23 mouse cellular contexts compared by ENCODE assay signal in genomic region chr1:86215297-86215696, GRCm38 (mm10).
DNase-seq lines count a peak whose midpoint lies in the region; ATAC-seq and TF ChIP-seq lines count a peak whose summit lies in the region.
"Had no signal": no experiment of that assay in that cellular context is flagged by ENCODE, and none has a peak within 500 bp of the region (broad histone marks: within the 10 kb centered on the region; RNA-seq: fewer than 3 reads in every experiment).

No protein-coding gene starts in this region.

- 76% methylated on average over 1 of the region's 1 CpGs for whole genome bisulfite sequencing in liver, postnatal 0 days (ENCODE audit: insufficient replicate concordance)
- WGBS in liver, embryonic 12.5 days (ENCODE audit: insufficient replicate concordance): 73% methylated on average over 1 of the region's 1 CpGs
- 93% methylated on average over 1 of the region's 1 CpGs for WGBS in thymus, adult 2 months

- H3K4me2 ChIP-seq in liver, postnatal 0 days (ENCODE audit: low read depth, low read length): no peak overlapping the region
- H3K4me2 ChIP-seq in liver, embryonic 12.5 days: no peak overlapping the region
- H3K4me2 ChIP-seq: embryonic facial prominence, embryonic 12.5 days; heart, embryonic 15.5 days; hindbrain, embryonic 15.5 days; intestine, embryonic 15.5 days; lung, embryonic 15.5 days had no signal

- H3K4me1 ChIP-seq in liver, postnatal 0 days (ENCODE audit: insufficient read depth): peaks cover 13% of the 10 kb centered on the region; the same call in 1 of the 2 replicates
- H3K4me1 ChIP-seq in liver, embryonic 12.5 days: peaks cover 49% of the 10 kb centered on the region
- H3K4me1 ChIP-seq in thymus, adult 2 months (replicated peaks; ENCODE audit: control insufficient read depth, insufficient read depth, low read length): no peaks in the 10 kb centered on the region
- H3K4me1 ChIP-seq: embryonic facial prominence, embryonic 12.5 days; heart, embryonic 15.5 days; hindbrain, embryonic 15.5 days; intestine, embryonic 15.5 days; lung, embryonic 15.5 days had no signal

- no peaks in the 10 kb centered on the region for H3K9me3 ChIP-seq in liver, postnatal 0 days (ENCODE audit: low read length)
- H3K9me3 ChIP-seq in liver, embryonic 12.5 days (replicated peaks): no peaks in the 10 kb centered on the region
- H3K9me3 ChIP-seq: embryonic facial prominence, embryonic 12.5 days; heart, embryonic 15.5 days; hindbrain, embryonic 15.5 days; intestine, embryonic 15.5 days; lung, embryonic 15.5 days; megakaryocyte, embryonic 14.5 days had no signal

- no peak overlapping the region for H3K9ac ChIP-seq in liver, postnatal 0 days (replicated peaks)
- H3K9ac ChIP-seq in liver, embryonic 12.5 days: no peak overlapping the region
- H3K9ac ChIP-seq: embryonic facial prominence, embryonic 12.5 days; forebrain, postnatal 0 days; heart, embryonic 15.5 days; hindbrain, embryonic 15.5 days; intestine, embryonic 15.5 days; lung, embryonic 15.5 days had no signal

- no peak for ATAC-seq in liver, postnatal 0 days
- no peak for ATAC-seq in liver, embryonic 12.5 days
- ATAC-seq in common myeloid progenitor, adult 5-6 weeks (replicated peaks; ENCODE audit: low read depth, poor library complexity, severe bottlenecking): 0 out of 2 replicates have a peak, but pooled peaks have one; percentile 24
- ATAC-seq: forebrain, postnatal 0 days had no signal

- TF ChIP-seq EP300 in liver, postnatal 0 days (IDR thresholded peaks at IDR 0.05; ENCODE audit: low read depth): no peak

- TF ChIP-seq POLR2A in thymus, adult 2 months (IDR thresholded peaks at IDR 0.05; ENCODE audit: control insufficient read depth, extremely low read depth, insufficient read depth, low read length, poor library complexity): no peak

- 0 out of 2 replicates have a peak overlapping the region, but pooled peaks have one; percentile 24 for H3K27ac ChIP-seq in liver, postnatal 0 days (ENCODE audit: low read depth)
- H3K27ac ChIP-seq in liver, embryonic 12.5 days: no peak overlapping the region
- peak overlapping the region; percentile 7; the same call in 1 of the 2 replicates for H3K27ac ChIP-seq in thymus, adult 2 months (ENCODE audit: control insufficient read depth, insufficient read depth, low read length)
- H3K27ac ChIP-seq: embryonic facial prominence, embryonic 12.5 days; heart, embryonic 15.5 days; hindbrain, embryonic 15.5 days; intestine, embryonic 15.5 days; lung, embryonic 15.5 days had no signal

- no peak for DNase-seq in liver, postnatal 0 days
- DNase-seq in thymus, adult 2 months: no peak
- DNase-seq in thymus, postnatal 14 days: no peak
- peak; percentile 60 for DNase-seq in splenic B cell, adult 2 months (ENCODE audit: low read depth, low spot score)
- DNase-seq in left cerebral cortex, adult 8-10 months (ENCODE audit: low spot score in 2 of 2): no peak
- no peak for DNase-seq in kidney, postnatal 36 days
- DNase-seq: adrenal gland, postnatal 36 days; cerebellum, adult 18-20 months; cerebellum, postnatal 14 days; forebrain, postnatal 0 days; kidney, adult 8-10 months; kidney, postnatal 10 days; midbrain, embryonic 14.5 days; right cerebral cortex, postnatal 14 days; thymus, postnatal 36 days had no signal

- peaks cover 5% of the 10 kb centered on the region; the same call in 1 of the 2 replicates for H3K36me3 ChIP-seq in liver, postnatal 0 days (replicated peaks; ENCODE audit: insufficient read depth, low read length)
- H3K36me3 ChIP-seq in liver, embryonic 12.5 days: peaks cover 13% of the 10 kb centered on the region; the same call in 1 of the 2 replicates
- H3K36me3 ChIP-seq in thymus, adult 2 months (ENCODE audit: control insufficient read depth, insufficient read depth, low read length): no peaks in the 10 kb centered on the region
- no peaks in the 10 kb centered on the region for H3K36me3 ChIP-seq in splenic B cell, adult 2 months (ENCODE audit: control insufficient read depth, insufficient read depth, low read length, poor library complexity, severe bottlenecking)
- H3K36me3 ChIP-seq: intestine, embryonic 15.5 days had no signal

- H3K4me3 ChIP-seq in liver, postnatal 0 days (ENCODE audit: low read depth, low read length): no peak overlapping the region
- no peak overlapping the region for H3K4me3 ChIP-seq in liver, embryonic 12.5 days
- no peak overlapping the region for H3K4me3 ChIP-seq in thymus, adult 2 months (ENCODE audit: control insufficient read depth, insufficient read depth, low read length)
- H3K4me3 ChIP-seq: embryonic facial prominence, embryonic 12.5 days; heart, embryonic 15.5 days; hindbrain, embryonic 15.5 days; intestine, embryonic 15.5 days; lung, embryonic 15.5 days; megakaryocyte, embryonic 14.5 days had no signal

- TF ChIP-seq CTCF in liver, postnatal 0 days (IDR thresholded peaks at IDR 0.05; ENCODE audit: low read depth): no peak
- TF ChIP-seq CTCF in thymus, adult 2 months (IDR thresholded peaks at IDR 0.05; ENCODE audit: borderline replicate concordance, control insufficient read depth, extremely low read depth, insufficient read depth, low read length, poor library complexity): no peak

- H3K27me3 ChIP-seq in liver, postnatal 0 days (ENCODE audit: insufficient read depth, low read length): no peaks in the 10 kb centered on the region
- H3K27me3 ChIP-seq in liver, embryonic 12.5 days (replicated peaks): no peaks in the 10 kb centered on the region
- no peaks in the 10 kb centered on the region for H3K27me3 ChIP-seq in thymus, adult 2 months (ENCODE audit: control insufficient read depth, insufficient read depth, low read length)
- no peaks in the 10 kb centered on the region for H3K27me3 ChIP-seq in splenic B cell, adult 2 months (ENCODE audit: control insufficient read depth, insufficient read depth, low read length, poor library complexity, severe bottlenecking)
- H3K27me3 ChIP-seq: embryonic facial prominence, embryonic 12.5 days; heart, embryonic 15.5 days; hindbrain, embryonic 15.5 days; intestine, embryonic 15.5 days; lung, embryonic 15.5 days; megakaryocyte, embryonic 14.5 days had no signal
